Mouse (Mus musculus) gastrocnemius, postnatal 4 days (tissue): ENCODE measurements at regions not wholly inside any gene's neighbourhood (a gene's known extent, or its start where the extent isn't known, plus 50 kb on each side); places are given as distances from the start of the nearest gene placed in this dataset.

Experiments
- DNase-seq, 2 experiments: peaks; one replicate each; pipeline ENCODE4 v3.0.0; 2021 to 2022; ENCODE audit warnings: low spot score in 2 of 2, mixed read lengths in 2 of 2

- DNase-seq: no peak
Measured at GRCm38 (mm10) chr4:55757148-55757927, 225.1 kb upstream of the Klf4 start.

DNA sequence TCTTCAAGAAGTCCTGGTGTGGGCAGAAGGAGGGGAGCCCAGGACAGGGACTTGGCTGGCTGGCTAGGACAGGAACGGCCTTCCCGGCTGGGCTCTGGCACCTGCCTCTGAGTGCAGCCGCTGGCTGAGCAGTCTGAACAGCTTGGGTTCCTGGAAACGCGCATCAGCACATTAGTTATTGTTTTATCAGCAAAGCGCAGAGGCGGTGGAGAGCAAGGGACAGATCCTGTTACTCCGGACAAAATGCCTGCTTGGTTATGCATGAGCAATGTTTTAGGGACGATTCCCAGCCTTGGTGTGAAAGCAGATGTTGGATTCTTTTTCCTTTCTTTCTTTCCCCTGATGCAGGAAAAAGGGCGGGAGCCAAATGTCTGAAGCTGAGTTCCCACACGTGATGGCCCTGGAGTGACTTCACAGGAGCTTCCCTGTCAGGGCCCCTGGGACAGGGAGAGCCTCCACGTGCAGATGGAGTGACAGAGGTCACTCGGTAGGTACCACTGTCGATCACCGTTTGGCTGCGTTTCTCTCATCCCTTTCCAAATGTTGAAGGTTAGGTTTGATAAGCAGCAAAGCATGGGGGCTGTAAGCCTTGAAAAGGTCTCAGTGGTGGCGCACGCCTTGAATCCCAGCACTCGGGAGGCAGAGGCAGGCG lies 217.8 kb upstream of the Klf4 start:
- DNase-seq: peak; percentile 26 to 75

DNA sequence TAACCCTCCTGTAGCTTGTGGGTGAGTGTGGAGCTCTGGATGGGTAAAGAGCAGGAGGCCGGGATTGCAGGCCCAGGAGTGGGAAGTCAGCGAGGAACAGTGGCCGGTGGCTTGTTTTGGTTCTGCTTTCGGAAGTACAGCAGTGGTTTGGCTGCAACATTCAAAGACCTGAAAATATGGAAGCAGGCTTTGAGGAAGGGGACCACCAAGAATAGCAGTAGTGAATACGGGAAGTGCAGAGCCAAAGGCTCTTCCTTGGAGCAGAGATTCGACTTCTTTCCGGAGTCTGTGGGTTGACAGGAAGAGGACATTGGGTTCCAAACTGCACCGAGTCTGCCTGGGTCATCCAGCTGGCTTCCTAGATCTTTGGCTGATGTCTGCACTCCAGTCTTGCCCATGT lies 209.1 kb upstream of the Klf4 start:
- no peak for DNase-seq

DNA sequence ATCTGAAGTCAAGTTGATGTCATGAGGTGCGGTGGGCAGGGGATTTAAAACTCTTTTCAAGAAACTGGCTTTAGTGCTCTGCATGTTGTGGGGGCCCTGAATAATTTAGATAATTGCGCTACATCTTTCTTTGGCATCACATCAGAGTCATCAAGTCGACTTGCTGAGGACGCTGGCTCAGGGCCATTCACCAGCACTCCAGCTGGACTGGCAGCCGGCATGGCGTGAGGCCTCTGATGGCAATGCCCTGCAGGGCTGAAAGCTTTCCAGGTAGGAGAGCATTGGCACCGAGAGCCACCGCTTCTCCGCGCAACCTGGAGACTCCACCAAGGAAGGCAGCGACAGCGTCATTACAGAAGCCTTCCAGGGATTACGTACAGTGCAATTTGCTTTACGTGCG lies 207.8 kb upstream of the Klf4 start:
- no peak for DNase-seq

- DNase-seq: no peak
Measured at GRCm38 (mm10) chr4:55738714-55739113, 206.4 kb upstream of the Klf4 start.

GRCm38 (mm10) chr4:55735453-55735852 lies 203.2 kb upstream of the Klf4 start:
- no peak for DNase-seq

GRCm38 (mm10) chr4:55734331-55734730 lies 202.1 kb upstream of the Klf4 start:
- no peak for DNase-seq

GRCm38 (mm10) chr4:55733223-55733622 lies 201.0 kb upstream of the Klf4 start:
- no peak for DNase-seq

- DNase-seq: peak in 1 of 2 experiments; percentile 53
Measured at GRCm38 (mm10) chr4:55732006-55732405, 199.7 kb upstream of the Klf4 start.

- no peak for DNase-seq
Measured at GRCm38 (mm10) chr4:55730266-55730665, 198.0 kb upstream of the Klf4 start.

DNA sequence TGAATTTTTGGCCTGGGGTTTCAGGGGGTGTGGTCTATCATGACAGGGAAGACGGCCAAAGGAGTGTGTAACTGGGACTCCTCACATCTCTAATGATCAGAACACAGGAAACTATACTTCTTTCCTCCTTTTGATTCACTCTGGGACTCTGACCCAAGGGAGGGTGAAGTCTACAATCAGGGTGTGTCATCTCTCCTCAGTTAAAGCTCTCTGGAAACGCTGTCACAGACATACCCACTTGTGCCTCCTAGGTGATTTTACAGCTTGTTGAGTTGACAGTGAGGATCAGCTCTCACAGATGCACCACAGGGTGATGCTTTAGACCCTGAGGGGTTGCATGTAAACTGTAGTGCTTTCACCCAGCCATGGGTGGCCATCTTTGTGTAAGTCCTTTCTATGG lies 194.9 kb upstream of the Klf4 start:
- DNase-seq: no peak

GRCm38 (mm10) chr4:55726081-55726480 lies 193.8 kb upstream of the Klf4 start:
- no peak for DNase-seq

- no peak for DNase-seq
Measured at GRCm38 (mm10) chr4:55724286-55724685, 192.0 kb upstream of the Klf4 start.

- peak in 1 of 2 experiments; percentile 56 for DNase-seq
Measured at GRCm38 (mm10) chr4:55723124-55723523, 190.9 kb upstream of the Klf4 start.

GRCm38 (mm10) chr4:55722388-55722787 lies 190.1 kb upstream of the Klf4 start:
- DNase-seq: no peak

GRCm38 (mm10) chr4:55721834-55722233 lies 189.6 kb upstream of the Klf4 start:
- peak in 1 of 2 experiments; percentile 35 for DNase-seq

DNA sequence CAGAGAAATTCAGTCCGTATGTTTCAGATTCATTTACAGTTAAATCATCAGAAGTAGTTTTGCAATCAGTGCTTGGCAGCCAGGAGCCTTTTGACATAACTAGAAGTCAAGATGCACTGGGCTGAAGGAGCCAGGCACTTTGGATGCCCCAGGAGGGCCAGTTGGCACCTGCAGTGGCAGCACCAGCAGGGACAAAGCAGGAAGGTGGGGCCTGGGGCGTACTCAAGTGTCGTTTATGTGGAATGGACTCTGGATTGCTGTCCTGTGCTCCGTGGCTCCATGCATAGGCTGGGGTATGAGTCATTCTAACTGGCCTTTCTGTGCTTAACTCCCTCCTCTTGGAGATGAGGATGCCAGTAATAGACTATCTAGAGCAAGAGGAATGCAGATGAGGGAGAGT lies 186.2 kb upstream of the Klf4 start:
- peak in 1 of 2 experiments; percentile 33 for DNase-seq

DNA sequence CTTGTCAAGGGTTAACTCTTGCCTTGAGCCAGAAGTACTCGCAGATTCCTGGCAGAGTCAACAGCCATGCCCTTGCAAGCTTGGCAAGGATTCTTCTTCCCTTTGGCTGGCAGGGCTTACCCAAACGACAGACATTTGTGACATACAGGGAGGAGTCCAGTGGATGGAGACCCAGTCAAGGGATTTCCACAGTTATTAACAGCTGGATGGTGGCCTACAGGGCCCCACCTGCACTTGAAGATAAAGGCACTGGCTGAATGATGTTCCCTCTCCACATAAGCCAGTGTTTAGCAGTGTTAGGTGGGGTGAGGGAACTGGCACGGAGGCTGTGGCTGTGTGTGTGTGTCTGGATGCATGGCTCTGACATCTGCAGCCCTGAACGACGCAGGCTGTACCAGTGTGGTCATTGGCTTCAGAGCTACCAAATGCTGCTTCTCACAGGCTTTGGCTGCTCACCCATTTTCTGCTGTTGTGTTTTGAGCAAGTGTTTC lies 183.9 kb upstream of the Klf4 start:
- DNase-seq: no peak

- no peak for DNase-seq
Measured at GRCm38 (mm10) chr4:55711500-55712341, 179.5 kb upstream of the Klf4 start.

GRCm38 (mm10) chr4:55710476-55710875 lies 178.2 kb upstream of the Klf4 start:
- DNase-seq: no peak

DNA sequence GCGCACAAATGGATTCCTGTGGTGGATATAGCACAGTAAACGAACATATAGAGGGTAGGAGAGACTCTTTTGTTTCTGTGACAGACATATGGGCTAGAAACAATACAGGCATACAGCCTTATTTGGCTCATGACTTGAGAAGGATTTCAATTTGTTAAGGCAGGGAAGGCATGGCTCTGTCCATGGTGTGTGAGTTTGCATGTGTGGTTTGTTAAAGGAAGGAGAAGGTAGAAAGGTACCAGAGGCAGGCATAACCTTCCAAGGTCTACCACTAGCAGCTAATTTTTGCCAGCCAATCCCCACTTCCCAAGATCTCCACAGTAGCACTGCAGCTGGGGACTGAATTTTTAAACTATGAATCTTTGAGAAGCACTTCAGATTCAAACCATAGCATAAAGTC lies 176.5 kb upstream of the Klf4 start:
- DNase-seq: no peak

DNA sequence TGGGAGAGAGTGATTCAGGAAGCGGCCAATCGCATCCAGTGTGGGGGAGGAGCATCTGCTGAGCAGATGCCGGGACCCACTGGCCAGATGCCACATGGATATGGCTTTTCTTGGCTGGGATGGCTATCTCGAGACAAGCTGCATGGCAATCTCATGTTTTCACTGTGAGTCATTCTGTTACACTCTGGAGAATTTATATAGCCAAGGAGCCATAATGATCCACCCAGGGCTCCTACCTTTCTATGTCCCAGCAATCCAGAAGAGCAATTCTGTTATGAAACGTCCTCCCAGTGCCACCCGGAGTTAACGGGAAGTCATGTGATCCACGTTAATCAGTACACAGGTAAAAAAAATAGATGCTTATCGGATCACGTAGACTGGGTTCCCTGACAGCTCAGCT lies 175.7 kb upstream of the Klf4 start:
- no peak for DNase-seq
